Mouse (Mus musculus) stomach, postnatal 0 days (tissue): ENCODE measurements at regions not wholly inside any gene's neighbourhood (a gene's known extent, or its start where the extent isn't known, plus 50 kb on each side); places are given as distances from the start of the nearest gene placed in this dataset.

Experiments
- CTCF ChIP-seq: IDR thresholded peaks from 2 replicates; pipeline ENCODE4 v1.5.1; 2016; ENCODE audit warnings: antibody characterized with exemption, low read depth, mild to moderate bottlenecking, moderate library complexity
- EP300 ChIP-seq: optimal IDR thresholded peaks from 2 replicates; pipeline ENCODE3; 2016; ENCODE audit warnings: antibody characterized with exemption

DNA sequence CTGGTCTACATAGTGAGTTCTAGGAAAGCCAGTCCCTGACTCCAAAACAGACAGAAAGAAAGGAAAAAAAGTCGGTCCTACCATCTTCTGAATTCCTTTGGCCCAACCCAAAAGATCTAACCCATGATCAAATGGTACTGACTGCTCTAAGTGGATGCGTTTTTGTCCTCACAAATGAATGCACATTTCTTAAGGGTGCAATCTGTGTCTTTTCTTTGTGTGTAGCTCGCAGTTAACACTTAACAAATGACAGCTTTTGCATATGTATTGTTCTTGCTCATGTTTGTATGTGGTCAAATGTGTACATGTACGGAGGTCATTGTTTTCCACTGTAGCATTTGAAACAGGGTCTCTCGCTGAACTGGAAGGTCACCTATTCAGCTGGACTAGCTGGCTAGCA lies 79.3 kb downstream of the Otx2 start:
- TF ChIP-seq CTCF (no peak), EP300 (no peak)
